Mouse (Mus musculus) frontal cortex, adult (tissue): ENCODE results near the gene Synj2.

Experiments
- ATAC-seq: cut with Nextera tagmentation; 2 replicates; pipeline ENCODE4 v1.9.2; 2017; ENCODE audit warnings: mild to moderate bottlenecking, moderate library complexity, mixed read lengths; ENCODE audit not compliant: low TSS enrichment

Synj2 gene

GRCm38 (mm10) chr17:5941230-5942043, at the start of gene Synj2:
TSS of gene Synj2 (plus strand) at chr17:5941280.
- peak; percentile 57 for ATAC-seq

- ATAC-seq: no peak
Observed at GRCm38 (mm10) chr17:5891933-5892683, 49.0 kb upstream of the Synj2 start.

- ATAC-seq: no peak
Observed at GRCm38 (mm10) chr17:5893092-5893491, 48.0 kb upstream of the Synj2 start.

- no peak for ATAC-seq
Observed at GRCm38 (mm10) chr17:5893574-5894148, 47.4 kb upstream of the Synj2 start.

- no peak for ATAC-seq
Observed at GRCm38 (mm10) chr17:5896066-5896465, 45.0 kb upstream of the Synj2 start.

- peak; percentile 59; the same call in 1 of the 2 replicates for ATAC-seq
Observed at GRCm38 (mm10) chr17:5896607-5897006, 44.5 kb upstream of the Synj2 start.

- no peak for ATAC-seq
Observed at GRCm38 (mm10) chr17:5897326-5898200, 43.5 kb upstream of the Synj2 start.

- no peak for ATAC-seq
Observed at GRCm38 (mm10) chr17:5899251-5899650, 41.8 kb upstream of the Synj2 start.

- no peak for ATAC-seq
Observed at GRCm38 (mm10) chr17:5901381-5901780, 39.7 kb upstream of the Synj2 start.

- no peak for ATAC-seq
Observed at GRCm38 (mm10) chr17:5903630-5904301, 37.3 kb upstream of the Synj2 start.

- ATAC-seq: no peak
Observed at GRCm38 (mm10) chr17:5909681-5910080, 31.4 kb upstream of the Synj2 start.

GRCm38 (mm10) chr17:5911591-5911990, 29.5 kb upstream of the Synj2 start:
- ATAC-seq: peak; percentile 64

GRCm38 (mm10) chr17:5912797-5913196, 28.3 kb upstream of the Synj2 start:
- ATAC-seq: no peak

- no peak for ATAC-seq
Observed at GRCm38 (mm10) chr17:5914217-5914616, 26.9 kb upstream of the Synj2 start.

- ATAC-seq: no peak
Observed at GRCm38 (mm10) chr17:5921954-5922353, 19.1 kb upstream of the Synj2 start.

GRCm38 (mm10) chr17:5923281-5923680, 17.8 kb upstream of the Synj2 start:
- peak; percentile 65; the same call in 1 of the 2 replicates for ATAC-seq

GRCm38 (mm10) chr17:5924238-5924637, 16.8 kb upstream of the Synj2 start:
- peak; percentile 31; the same call in 1 of the 2 replicates for ATAC-seq

- ATAC-seq: no peak
Observed at GRCm38 (mm10) chr17:5926710-5927109, 14.4 kb upstream of the Synj2 start.

GRCm38 (mm10) chr17:5929031-5929430, 12.0 kb upstream of the Synj2 start:
- ATAC-seq: no peak

- no peak for ATAC-seq
Observed at GRCm38 (mm10) chr17:5932161-5932560, 8.9 kb upstream of the Synj2 start.
